Mouse (Mus musculus): Measurements from ENCODE around the gene Clba1. TPM values are rescaled to one million over a fixed set of nuclear protein-coding genes. Genes with fewer than 3 reads are reported as not detected.

The Clba1 gene
- polyA plus RNA-seq, 1 experiment from 2014 or later: 6.6 TPM

Other genes starting within 250 kb of the Clba1 start
- 6.4 and 8.1 TPM in 2 replicates for gene Inf2, start 220.2 kb upstream of the Clba1 start, polyA plus RNA-seq (2014; fragmentation: Nextera tagmentation; extraction: Ambion mirVana)
- 23.2 and 26.5 TPM in 2 replicates for gene Adssl1, start 188.9 kb upstream of the Clba1 start, polyA plus RNA-seq (2014; fragmentation: Nextera tagmentation; extraction: Ambion mirVana)
- gene Siva1, start 164.3 kb upstream of the Clba1 start, polyA plus RNA-seq (2014; fragmentation: Nextera tagmentation; extraction: Ambion mirVana): 211 and 239 TPM in 2 replicates
- 76.4 and 84.0 TPM in 2 replicates for gene Akt1, start 134.1 kb upstream of the Clba1 start, polyA plus RNA-seq (2014; fragmentation: Nextera tagmentation; extraction: Ambion mirVana)
- gene Zbtb42, start 130.1 kb upstream of the Clba1 start, polyA plus RNA-seq (2014; fragmentation: Nextera tagmentation; extraction: Ambion mirVana): 3.7 and 3.8 TPM in 2 replicates
- gene Cep170b, start 88.5 kb upstream of the Clba1 start, polyA plus RNA-seq (2014; fragmentation: Nextera tagmentation; extraction: Ambion mirVana): 13.3 and 14.4 TPM in 2 replicates
- gene Pld4, start 48.3 kb upstream of the Clba1 start, polyA plus RNA-seq (2014; fragmentation: Nextera tagmentation; extraction: Ambion mirVana): 12.8 and 13.0 TPM in 2 replicates
- 5.9 and 8.3 TPM in 2 replicates for gene Ahnak2, start 6.3 kb upstream of the Clba1 start, polyA plus RNA-seq (2014; fragmentation: Nextera tagmentation; extraction: Ambion mirVana)
- 86.2 and 105 TPM in 2 replicates for gene Cdca4, start 20.5 kb downstream of the Clba1 start, polyA plus RNA-seq (2014; fragmentation: Nextera tagmentation; extraction: Ambion mirVana)
- gene Gpr132, start 59.3 kb downstream of the Clba1 start, polyA plus RNA-seq (2014; fragmentation: Nextera tagmentation; extraction: Ambion mirVana): 0.45 and 0.54 TPM in 2 replicates
- gene Jag2, start 120.8 kb downstream of the Clba1 start, polyA plus RNA-seq (2014; fragmentation: Nextera tagmentation; extraction: Ambion mirVana): 9.4 and 13.1 TPM in 2 replicates
- gene Nudt14, start 133.2 kb downstream of the Clba1 start, polyA plus RNA-seq (2014; fragmentation: Nextera tagmentation; extraction: Ambion mirVana): 87.3 and 87.4 TPM in 2 replicates
- 20.8 and 22.8 TPM in 2 replicates for gene Btbd6, start 167.5 kb downstream of the Clba1 start, polyA plus RNA-seq (2014; fragmentation: Nextera tagmentation; extraction: Ambion mirVana)
- 50.0 and 54.3 TPM in 2 replicates for gene Brf1, start 191.8 kb downstream of the Clba1 start, polyA plus RNA-seq (2014; fragmentation: Nextera tagmentation; extraction: Ambion mirVana)
- gene Pacs2, start 205.6 kb downstream of the Clba1 start, polyA plus RNA-seq (2014; fragmentation: Nextera tagmentation; extraction: Ambion mirVana): 17.9 and 18.7 TPM in 2 replicates